Mouse (Mus musculus): ENCODE measurements around the gene 4930590J08Rik. TPM values are rescaled to one million over a fixed set of nuclear protein-coding genes. Genes with fewer than 3 reads are reported as not detected.

Gene 4930590J08Rik
- polyA plus RNA-seq, 1 experiment from 2014 or later, result 2.2 TPM

GRCm38 (mm10) chr6:91978371-91979300 lies 76.0 kb downstream of the 4930590J08Rik start, which contains the start of gene Fgd5:
Gene Fgd5 (plus strand): TSS chr6:91978878.
- no peaks in the 10 kb centered on the region for H3K36me3 ChIP-seq (ENCODE audit: control insufficient read depth, insufficient read depth, low read length)
- peak within 1 kb of the TSS; percentile 61 for H3K4me3 ChIP-seq (ENCODE audit: low read depth, low read length)
- H3K9me3 ChIP-seq (ENCODE audit: control insufficient read depth, low read length), result no peaks in the 10 kb centered on the region
- peak; percentile 77 for ATAC-seq (ENCODE audit: low read depth)
- no peaks in the 10 kb centered on the region for H3K27me3 ChIP-seq (ENCODE audit: control insufficient read depth, insufficient read depth, low read length)
- peak within 1 kb of the TSS; percentile 75 for H3K9ac ChIP-seq (replicated peaks; ENCODE audit: low read depth, low read length)
- WGBS, result 1% methylated on average over 51 of the region's 62 CpGs
- H3K27ac ChIP-seq (ENCODE audit: low read depth, low read length), result no peak within 1 kb of the TSS
- no peaks in the 10 kb centered on the region; the same call in 1 of the 2 replicates for H3K4me1 ChIP-seq (ENCODE audit: control insufficient read depth, insufficient read depth, low read length)
- H3K4me2 ChIP-seq (ENCODE audit: low read depth, low read length), result peak within 1 kb of the TSS; percentile 92

DNA sequence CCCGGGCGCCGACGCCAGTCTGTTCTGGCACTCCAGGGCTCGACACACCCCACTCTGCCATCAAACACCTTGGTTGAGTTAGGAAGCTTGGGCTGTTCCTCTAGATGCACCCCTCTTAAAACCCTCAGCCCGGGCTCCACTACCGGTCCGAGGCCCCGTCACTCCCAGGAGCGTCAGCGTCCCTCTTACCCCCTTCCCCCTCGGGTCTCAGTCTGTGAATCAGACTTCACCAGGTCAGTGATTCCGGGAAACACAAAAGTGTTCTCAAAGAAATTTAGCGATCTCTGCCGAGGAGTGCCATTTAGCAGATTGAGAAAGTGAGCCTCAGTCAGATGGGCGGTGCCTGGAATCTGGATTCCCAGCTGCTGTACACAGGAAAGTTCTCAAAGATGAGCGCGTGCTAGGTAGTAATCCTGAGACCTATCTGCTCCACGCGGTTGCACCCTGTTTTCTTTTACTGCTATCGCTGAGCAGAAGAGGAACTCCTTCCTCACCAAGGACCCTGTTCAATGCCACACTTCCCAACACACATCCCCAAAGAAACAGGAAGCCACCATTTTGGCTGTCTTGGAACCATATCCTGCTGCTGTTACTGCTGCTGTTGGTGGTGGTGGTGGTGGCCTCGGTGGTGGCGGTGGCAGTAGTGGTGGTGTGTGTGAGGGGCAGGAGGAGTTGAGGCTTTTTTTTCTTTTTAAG lies 76.8 kb downstream of the 4930590J08Rik start:
- H3K9ac ChIP-seq (replicated peaks; ENCODE audit: low read depth, low read length), result peak overlapping the region; percentile 75
- H3K9me3 ChIP-seq (ENCODE audit: control insufficient read depth, low read length), result no peaks in the 10 kb centered on the region
- ATAC-seq (ENCODE audit: low read depth), result peak; percentile 23; the same call in 1 of the 2 replicates
- peak overlapping the region; percentile 61 for H3K4me3 ChIP-seq (ENCODE audit: low read depth, low read length)
- H3K27me3 ChIP-seq (ENCODE audit: control insufficient read depth, insufficient read depth, low read length), result no peaks in the 10 kb centered on the region
- WGBS, result 11% methylated on average over 23 of the region's 23 CpGs
- no peak overlapping the region for H3K27ac ChIP-seq (ENCODE audit: low read depth, low read length)
- H3K36me3 ChIP-seq (ENCODE audit: control insufficient read depth, insufficient read depth, low read length), result no peaks in the 10 kb centered on the region
- H3K4me2 ChIP-seq (ENCODE audit: low read depth, low read length), result peak overlapping the region; percentile 92
- H3K4me1 ChIP-seq (ENCODE audit: control insufficient read depth, insufficient read depth, low read length), result no peaks in the 10 kb centered on the region; the same call in 1 of the 2 replicates

DNA sequence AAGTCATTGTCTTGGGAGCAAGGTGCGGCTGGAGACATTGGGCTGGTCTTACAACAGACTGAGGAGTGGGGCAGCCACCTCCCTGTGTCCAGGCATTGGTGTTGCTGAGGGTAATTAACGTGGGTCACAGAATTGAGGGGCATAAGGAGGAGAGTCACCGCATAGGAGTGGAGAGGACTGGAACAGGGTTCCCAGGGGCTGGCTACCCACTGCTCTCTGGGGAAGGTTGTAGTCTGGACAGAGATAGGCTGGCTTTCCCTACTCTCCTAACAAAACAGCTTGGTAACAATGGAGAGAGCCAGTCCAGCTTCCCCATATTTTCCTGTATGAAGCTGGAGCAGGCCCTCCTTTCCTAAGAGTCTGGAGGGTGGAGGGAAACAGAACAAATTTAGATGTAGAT lies 77.4 kb downstream of the 4930590J08Rik start:
- Histone ChIP-seq H3K4me3 (ENCODE audit: low read depth, low read length) (peak overlapping the region; percentile 61), H3K4me1 (ENCODE audit: control insufficient read depth, insufficient read depth, low read length) (no peaks in the 10 kb centered on the region; the same call in 1 of the 2 replicates), H3K4me2 (ENCODE audit: low read depth, low read length) (peak overlapping the region; percentile 92), H3K9me3 (ENCODE audit: control insufficient read depth, low read length) (no peaks in the 10 kb centered on the region), H3K27ac (ENCODE audit: low read depth, low read length) (no peak overlapping the region), H3K36me3 (ENCODE audit: control insufficient read depth, insufficient read depth, low read length) (no peaks in the 10 kb centered on the region), H3K9ac (replicated peaks; ENCODE audit: low read depth, low read length) (no peak overlapping the region), H3K27me3 (ENCODE audit: control insufficient read depth, insufficient read depth, low read length) (no peaks in the 10 kb centered on the region)
- no peak for ATAC-seq (ENCODE audit: low read depth)
- WGBS, result 40% methylated on average over 3 of the region's 3 CpGs

DNA sequence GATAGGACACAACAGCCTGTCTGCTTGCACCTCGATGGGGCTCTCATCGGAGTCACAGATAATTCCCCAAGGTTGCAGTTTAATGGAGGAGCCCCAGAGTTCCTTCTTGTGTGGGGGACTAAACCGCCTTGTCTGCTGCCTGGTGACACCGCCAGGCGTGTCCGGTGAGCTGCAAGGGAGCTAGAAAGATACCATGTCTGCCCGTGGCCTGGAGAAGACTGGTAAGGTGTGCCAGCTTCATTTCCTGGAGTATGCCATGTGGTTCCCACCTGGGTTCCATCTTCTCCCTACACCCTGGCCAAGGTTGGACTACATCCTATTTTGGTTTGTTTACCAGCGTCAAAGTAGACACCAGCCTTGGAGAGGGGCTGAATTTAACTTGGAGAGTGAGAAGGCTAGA lies 87.5 kb downstream of the 4930590J08Rik start:
- no peak for ATAC-seq (ENCODE audit: low read depth)

DNA sequence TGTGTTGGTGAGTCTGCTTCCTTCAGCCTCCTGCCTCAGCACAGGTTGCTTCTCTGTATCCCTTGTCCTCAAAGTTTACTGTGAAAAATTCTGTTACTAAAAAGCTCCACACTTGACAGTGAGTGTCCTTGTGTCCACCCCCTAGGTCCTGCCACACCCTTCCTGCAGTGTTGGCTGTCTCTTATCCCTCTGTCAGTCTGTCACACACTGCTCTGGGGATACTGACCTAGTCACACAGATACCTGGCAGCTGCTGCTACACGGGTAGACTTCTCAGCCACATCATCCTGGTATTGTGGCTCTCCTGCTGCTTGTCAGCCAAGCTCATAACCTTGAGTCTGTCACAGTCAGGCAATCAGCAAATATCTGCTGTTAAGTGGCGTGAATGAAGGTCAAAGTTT lies 90.2 kb downstream of the 4930590J08Rik start:
- peaks cover 10% of the 10 kb centered on the region for H3K4me1 ChIP-seq (ENCODE audit: control insufficient read depth, insufficient read depth, low read length)
- H3K27ac ChIP-seq (ENCODE audit: low read depth, low read length), result no peak overlapping the region
- H3K27me3 ChIP-seq (ENCODE audit: control insufficient read depth, insufficient read depth, low read length), result no peaks in the 10 kb centered on the region
- ATAC-seq (ENCODE audit: low read depth), result no peak
- H3K9me3 ChIP-seq (ENCODE audit: control insufficient read depth, low read length), result no peaks in the 10 kb centered on the region
- no peaks in the 10 kb centered on the region for H3K36me3 ChIP-seq (ENCODE audit: control insufficient read depth, insufficient read depth, low read length)
- no peak overlapping the region for H3K9ac ChIP-seq (replicated peaks; ENCODE audit: low read depth, low read length)
- H3K4me3 ChIP-seq (ENCODE audit: low read depth, low read length), result no peak overlapping the region
- no peak overlapping the region for H3K4me2 ChIP-seq (ENCODE audit: low read depth, low read length)
- 89% methylated on average over 2 of the region's 2 CpGs for WGBS

More for the DNA sequence above, 87.5 kb downstream of the 4930590J08Rik start:
- H3K9ac ChIP-seq (replicated peaks; ENCODE audit: low read depth, low read length), result no peak overlapping the region
- no peak overlapping the region for H3K4me3 ChIP-seq (ENCODE audit: low read depth, low read length)
- no peak overlapping the region for H3K27ac ChIP-seq (ENCODE audit: low read depth, low read length)
- H3K36me3 ChIP-seq (ENCODE audit: control insufficient read depth, insufficient read depth, low read length), result no peaks in the 10 kb centered on the region
- H3K4me1 ChIP-seq (ENCODE audit: control insufficient read depth, insufficient read depth, low read length), result no peaks in the 10 kb centered on the region; the same call in 1 of the 2 replicates
- H3K27me3 ChIP-seq (ENCODE audit: control insufficient read depth, insufficient read depth, low read length), result no peaks in the 10 kb centered on the region
- no peak overlapping the region for H3K4me2 ChIP-seq (ENCODE audit: low read depth, low read length)
- no peaks in the 10 kb centered on the region for H3K9me3 ChIP-seq (ENCODE audit: control insufficient read depth, low read length)
- 88% methylated on average over 8 of the region's 8 CpGs for WGBS

DNA sequence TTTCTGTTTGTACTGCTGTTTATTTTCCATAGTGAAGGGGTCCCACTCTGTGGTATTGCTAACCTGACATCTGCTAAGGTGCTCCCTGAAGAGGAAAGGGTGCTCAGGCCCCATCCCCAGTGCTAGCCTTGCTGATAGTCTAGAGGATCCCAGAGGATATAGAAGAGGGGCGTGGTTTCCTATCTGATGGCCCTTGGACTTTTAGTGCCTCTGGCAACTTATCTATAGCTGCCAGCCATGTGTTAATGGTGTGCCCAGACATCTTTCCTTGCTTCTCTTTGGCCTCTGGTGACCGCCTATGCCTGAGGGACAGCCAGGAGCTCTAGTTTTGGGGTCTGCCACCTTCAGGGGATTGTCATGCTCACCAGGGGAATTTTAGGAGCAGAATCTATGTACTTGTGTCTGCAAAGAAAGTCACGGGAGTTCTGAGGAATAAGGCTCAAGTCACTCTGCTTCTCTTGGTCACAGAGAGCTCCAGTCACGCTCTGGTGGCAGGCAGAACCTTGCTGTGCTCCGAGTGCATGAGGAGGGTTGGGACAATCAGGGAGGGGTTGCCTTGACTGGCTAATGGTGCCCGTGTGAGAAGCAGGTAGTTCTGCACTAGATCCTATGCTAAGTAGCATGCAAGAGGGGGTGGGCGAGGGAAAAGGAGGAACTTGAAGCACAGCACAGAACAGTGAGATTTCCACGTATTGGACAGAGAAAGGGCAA lies 91.3 kb downstream of the 4930590J08Rik start:
- no peaks in the 10 kb centered on the region for H3K27me3 ChIP-seq (ENCODE audit: control insufficient read depth, insufficient read depth, low read length)
- H3K4me1 ChIP-seq (ENCODE audit: control insufficient read depth, insufficient read depth, low read length), result peaks cover 10% of the 10 kb centered on the region
- no peaks in the 10 kb centered on the region for H3K36me3 ChIP-seq (ENCODE audit: control insufficient read depth, insufficient read depth, low read length)
- no peak overlapping the region for H3K4me2 ChIP-seq (ENCODE audit: low read depth, low read length)
- no peak overlapping the region for H3K27ac ChIP-seq (ENCODE audit: low read depth, low read length)
- no peak overlapping the region for H3K9ac ChIP-seq (replicated peaks; ENCODE audit: low read depth, low read length)
- no peak overlapping the region for H3K4me3 ChIP-seq (ENCODE audit: low read depth, low read length)
- 79% methylated on average over 8 of the region's 8 CpGs for WGBS
- H3K9me3 ChIP-seq (ENCODE audit: control insufficient read depth, low read length), result no peaks in the 10 kb centered on the region
- ATAC-seq (ENCODE audit: low read depth), result no peak

DNA sequence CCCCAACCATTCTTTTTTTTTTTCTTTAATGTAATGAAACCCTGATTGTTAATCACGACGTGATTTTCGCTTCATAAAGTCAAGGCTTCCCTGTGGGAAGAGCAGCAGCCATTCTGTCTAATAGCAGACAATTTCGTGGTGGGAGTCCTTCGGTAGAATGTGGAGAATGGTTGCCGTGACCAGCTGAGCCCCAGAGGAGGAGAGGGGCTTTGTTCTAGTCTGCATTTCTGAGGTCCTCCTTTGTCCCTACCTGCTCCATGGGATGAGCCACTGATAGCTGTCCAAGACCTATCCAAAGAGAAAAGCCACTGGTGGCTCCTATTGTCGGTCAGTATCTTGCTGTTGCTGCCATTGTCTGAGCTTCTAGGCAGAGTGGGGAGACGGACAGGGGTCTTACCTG lies 93.5 kb downstream of the 4930590J08Rik start:
- Histone ChIP-seq H3K4me3 (ENCODE audit: low read depth, low read length) (peak overlapping the region; percentile 18; the same call in 1 of the 2 replicates), H3K9ac (replicated peaks; ENCODE audit: low read depth, low read length) (peak overlapping the region; percentile 18), H3K27me3 (ENCODE audit: control insufficient read depth, insufficient read depth, low read length) (no peaks in the 10 kb centered on the region), H3K9me3 (ENCODE audit: control insufficient read depth, low read length) (no peaks in the 10 kb centered on the region), H3K4me1 (ENCODE audit: control insufficient read depth, insufficient read depth, low read length) (peaks cover 10% of the 10 kb centered on the region), H3K4me2 (ENCODE audit: low read depth, low read length) (peak overlapping the region; percentile 41), H3K27ac (ENCODE audit: low read depth, low read length) (peak overlapping the region; percentile 88), H3K36me3 (ENCODE audit: control insufficient read depth, insufficient read depth, low read length) (no peaks in the 10 kb centered on the region)
- peak; percentile 57 for ATAC-seq (ENCODE audit: low read depth)
- 31% methylated on average over 8 of the region's 8 CpGs for WGBS
